Comparison of ENCODE assay signal across 21 mouse cellular contexts in the genomic region with DNA sequence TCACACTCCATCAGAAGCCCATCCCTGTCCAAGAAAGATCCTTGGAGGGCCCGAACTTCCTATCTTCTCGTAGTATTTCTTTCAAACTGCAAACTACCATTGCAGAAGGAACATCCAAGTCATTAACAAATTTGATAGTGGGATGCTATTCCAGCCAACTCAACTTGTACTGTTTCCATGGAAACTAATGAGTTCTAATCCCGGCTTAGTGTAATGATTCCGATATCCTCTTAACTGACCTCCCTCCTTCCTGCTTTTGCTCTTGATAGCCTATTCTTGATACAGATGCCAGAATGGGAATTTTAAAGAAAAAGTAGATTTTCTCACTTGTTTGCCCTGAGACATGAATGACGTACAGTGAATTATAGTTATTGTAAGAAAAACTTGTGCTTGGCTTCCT.
A peak's percentile ranks its signal among the peaks of the same experiment; 100 is the strongest.
DNase-seq lines count a peak whose midpoint lies in the region; ATAC-seq and TF ChIP-seq lines count a peak whose summit lies in the region.
"Had no signal": no experiment of that assay in that cellular context is flagged by ENCODE, and none has a peak within 500 bp of the region (broad histone marks: within the 10 kb centered on the region; RNA-seq: fewer than 3 reads in every experiment).

No protein-coding gene starts in this region.

- no peak overlapping the region for H3K4me2 ChIP-seq in hindbrain, embryonic 13.5 days
- no peak overlapping the region for H3K4me2 ChIP-seq in hindbrain, embryonic 12.5 days (replicated peaks)
- peak overlapping the region; percentile 6; the same call in 1 of the 2 replicates for H3K4me2 ChIP-seq in forebrain, embryonic 12.5 days
- no peak overlapping the region for H3K4me2 ChIP-seq in midbrain, embryonic 15.5 days
- H3K4me2 ChIP-seq: embryonic facial prominence, embryonic 13.5 days; heart, embryonic 11.5 days; liver, embryonic 13.5 days had no signal

- H3K27me3 ChIP-seq in hindbrain, embryonic 13.5 days: peaks cover 35% of the 10 kb centered on the region
- peaks cover 14% of the 10 kb centered on the region for H3K27me3 ChIP-seq in hindbrain, embryonic 12.5 days
- H3K27me3 ChIP-seq in forebrain, embryonic 12.5 days: peaks cover 42% of the 10 kb centered on the region
- H3K27me3 ChIP-seq in midbrain, embryonic 15.5 days (replicated peaks): 0 out of 2 replicates have a peak, but pooled peaks cover 3% of the 10 kb centered on the region
- no peaks in the 10 kb centered on the region for H3K27me3 ChIP-seq in kidney, adult 2 months (replicated peaks; ENCODE audit: control insufficient read depth, insufficient read depth, low read length)
- H3K27me3 ChIP-seq: embryonic facial prominence, embryonic 13.5 days; liver, embryonic 13.5 days had no signal

- TF ChIP-seq CTCF in kidney, adult 2 months (conservative IDR thresholded peaks at IDR 0.05; ENCODE audit: insufficient read depth, insufficient read length, low read depth, low read length): no peak

- no peak for TF ChIP-seq POLR2A in kidney, adult 2 months (IDR thresholded peaks at IDR 0.05; ENCODE audit: low read depth, low read length)

- WGBS in hindbrain, embryonic 13.5 days: 60% methylated on average over 5 of the region's 5 CpGs
- 64% methylated on average over 5 of the region's 5 CpGs for WGBS in hindbrain, embryonic 12.5 days
- WGBS in forebrain, embryonic 12.5 days: 18% methylated on average over 5 of the region's 5 CpGs
- WGBS in midbrain, embryonic 15.5 days: 31% methylated on average over 5 of the region's 5 CpGs
- 71% methylated on average over 5 of the region's 5 CpGs for WGBS in kidney, adult 2 months

- 0 out of 2 replicates have a peak, but pooled peaks have one; percentile 24 for ATAC-seq in hindbrain, embryonic 13.5 days (ENCODE audit: low FRiP score)
- ATAC-seq in hindbrain, embryonic 12.5 days (ENCODE audit: low FRiP score): no peak
- peak; percentile 78 for ATAC-seq in forebrain, embryonic 12.5 days (ENCODE audit: low FRiP score)
- peak; percentile 64 for ATAC-seq in midbrain, embryonic 15.5 days (replicated peaks)
- ATAC-seq: intestine, postnatal 0 days had no signal

- H3K4me3 ChIP-seq in hindbrain, embryonic 13.5 days: no peak overlapping the region
- H3K4me3 ChIP-seq in hindbrain, embryonic 12.5 days: no peak overlapping the region
- H3K4me3 ChIP-seq in forebrain, embryonic 12.5 days (replicated peaks): no peak overlapping the region
- H3K4me3 ChIP-seq in midbrain, embryonic 15.5 days: no peak overlapping the region
- H3K4me3 ChIP-seq in kidney, adult 2 months (ENCODE audit: insufficient read depth, low read depth, low read length): no peak overlapping the region
- H3K4me3 ChIP-seq: embryonic facial prominence, embryonic 13.5 days; liver, embryonic 13.5 days had no signal

- no peaks in the 10 kb centered on the region for H3K36me3 ChIP-seq in hindbrain, embryonic 13.5 days
- no peaks in the 10 kb centered on the region for H3K36me3 ChIP-seq in hindbrain, embryonic 12.5 days
- H3K36me3 ChIP-seq in forebrain, embryonic 12.5 days (replicated peaks): no peaks in the 10 kb centered on the region
- H3K36me3 ChIP-seq in midbrain, embryonic 15.5 days (replicated peaks): no peaks in the 10 kb centered on the region
- H3K36me3 ChIP-seq in kidney, adult 2 months (ENCODE audit: control insufficient read depth, insufficient read depth, low read length): no peaks in the 10 kb centered on the region
- H3K36me3 ChIP-seq: liver, embryonic 13.5 days had no signal

- H3K27ac ChIP-seq in hindbrain, embryonic 13.5 days: no peak overlapping the region
- H3K27ac ChIP-seq in hindbrain, embryonic 12.5 days: no peak overlapping the region
- H3K27ac ChIP-seq in forebrain, embryonic 12.5 days: no peak overlapping the region
- H3K27ac ChIP-seq in midbrain, embryonic 15.5 days: no peak overlapping the region
- no peak overlapping the region for H3K27ac ChIP-seq in kidney, adult 2 months (ENCODE audit: insufficient read depth, low read depth, low read length)
- H3K27ac ChIP-seq: embryonic facial prominence, embryonic 13.5 days; liver, embryonic 13.5 days; stomach, postnatal 0 days had no signal

- H3K9me3 ChIP-seq in hindbrain, embryonic 13.5 days: no peaks in the 10 kb centered on the region
- no peaks in the 10 kb centered on the region for H3K9me3 ChIP-seq in hindbrain, embryonic 12.5 days (replicated peaks)
- no peaks in the 10 kb centered on the region for H3K9me3 ChIP-seq in forebrain, embryonic 12.5 days
- H3K9me3 ChIP-seq in midbrain, embryonic 15.5 days: no peaks in the 10 kb centered on the region
- H3K9me3 ChIP-seq: embryonic facial prominence, embryonic 13.5 days; liver, embryonic 13.5 days had no signal

- H3K4me1 ChIP-seq in hindbrain, embryonic 13.5 days (replicated peaks): peaks cover 7% of the 10 kb centered on the region; the same call in 1 of the 2 replicates
- no peaks in the 10 kb centered on the region for H3K4me1 ChIP-seq in hindbrain, embryonic 12.5 days
- peaks cover 7% of the 10 kb centered on the region for H3K4me1 ChIP-seq in forebrain, embryonic 12.5 days
- H3K4me1 ChIP-seq in midbrain, embryonic 15.5 days: peaks cover 4% of the 10 kb centered on the region
- peaks cover 6% of the 10 kb centered on the region; the same call in 1 of the 2 replicates for H3K4me1 ChIP-seq in kidney, adult 2 months (ENCODE audit: control insufficient read depth, insufficient read depth, low read length)
- H3K4me1 ChIP-seq: liver, embryonic 13.5 days had no signal

- peak; percentile 8 for DNase-seq in R1 (ENCODE audit: low read depth, low spot score)
- DNase-seq in kidney, postnatal 25 days: no peak
- no peak for DNase-seq in kidney, adult 2 months
- no peak for DNase-seq in adipocyte (ENCODE audit: low spot score)
- DNase-seq: cerebellum, adult 11 months; cerebellum, postnatal 25 days; gastrocnemius, postnatal 36 days; heart, postnatal 36 days; kidney, postnatal 10 days; layer of hippocampus, adult 9-11 months; liver, embryonic 13.5 days; lung, postnatal 10 days; thymus, postnatal 14 days had no signal

- no peak overlapping the region for H3K9ac ChIP-seq in hindbrain, embryonic 13.5 days
- H3K9ac ChIP-seq in hindbrain, embryonic 12.5 days: no peak overlapping the region
- H3K9ac ChIP-seq in forebrain, embryonic 12.5 days: no peak overlapping the region
- H3K9ac ChIP-seq in midbrain, embryonic 15.5 days: no peak overlapping the region
- H3K9ac ChIP-seq: embryonic facial prominence, embryonic 13.5 days; liver, embryonic 13.5 days had no signal
